Mouse (Mus musculus): ENCODE measurements at regions not wholly inside any gene's neighbourhood (a gene's known extent, or its start where the extent isn't known, plus 50 kb on each side); places are given as distances from the start of the nearest gene placed in this dataset.

DNA sequence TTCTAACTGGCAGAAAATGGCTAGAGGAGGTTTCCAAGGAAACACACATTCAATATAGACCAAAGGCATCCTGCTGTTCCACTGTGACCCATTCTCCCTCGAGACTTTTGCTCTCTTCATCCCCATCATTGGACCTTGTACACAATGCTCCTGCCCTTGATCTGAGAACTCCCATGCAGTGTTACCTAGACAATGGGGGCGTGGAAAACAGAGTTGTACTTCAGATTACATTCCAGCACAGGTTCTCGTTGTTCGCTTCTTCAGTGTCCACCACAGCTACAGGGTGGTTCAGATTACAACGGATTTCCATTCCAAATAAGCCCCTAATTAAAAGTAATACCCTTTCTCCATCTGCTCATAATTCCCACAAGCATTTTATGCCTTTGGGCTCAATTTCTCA is 186.8 kb upstream of the Thbs1 start:
- TF ChIP-seq CTCF (IDR thresholded peaks at IDR 0.05; ENCODE audit: extremely low read depth, insufficient read depth, insufficient read length, insufficient replicate concordance), result no peak
- no peak for TF ChIP-seq POLR2A (IDR thresholded peaks at IDR 0.05; ENCODE audit: low read depth, low read length)

All from spleen, adult 2 months (tissue).